Mouse (Mus musculus): Measurements from ENCODE around the gene Cdc42ep2.
"Not testable (repeated sequence)": the region's sequence is repeated elsewhere in the genome, so short reads cannot be mapped to it uniquely, and the experiment has no call there.

Cdc42ep2 gene

GRCm38 (mm10) chr19:5912103-5913006 lies 12.3 kb downstream of the Cdc42ep2 start:
- peak; percentile 95 to 99 for DNase-seq (ENCODE audit: low spot score in 2 of 2)

GRCm38 (mm10) chr19:5911430-5912102 lies 13.1 kb downstream of the Cdc42ep2 start:
- no peak for DNase-seq (ENCODE audit: low spot score in 2 of 2)

- no peak for DNase-seq (ENCODE audit: low spot score in 2 of 2)
Observed at GRCm38 (mm10) chr19:5910221-5910620, 14.4 kb downstream of the Cdc42ep2 start.

- DNase-seq (ENCODE audit: low spot score in 2 of 2) = no peak
Observed at GRCm38 (mm10) chr19:5907275-5907674, 17.3 kb downstream of the Cdc42ep2 start.

GRCm38 (mm10) chr19:5894002-5894678 lies 30.5 kb downstream of the Cdc42ep2 start, which contains the start of gene Tigd3:
Gene Tigd3, minus strand, starts transcription at chr19:5894149.
- DNase-seq (ENCODE audit: low spot score in 2 of 2) = peak; percentile 96 to 97

GRCm38 (mm10) chr19:5893282-5894001 lies 31.2 kb downstream of the Cdc42ep2 start:
- DNase-seq (ENCODE audit: low spot score in 2 of 2) = peak in 1 of 2 experiments; percentile 18

GRCm38 (mm10) chr19:5892735-5893134 lies 31.9 kb downstream of the Cdc42ep2 start:
- no peak for DNase-seq (ENCODE audit: low spot score in 2 of 2)

- no peak for DNase-seq (ENCODE audit: low spot score in 2 of 2)
Observed at GRCm38 (mm10) chr19:5892262-5892661, 32.4 kb downstream of the Cdc42ep2 start.

GRCm38 (mm10) chr19:5891521-5892258 lies 32.9 kb downstream of the Cdc42ep2 start:
- DNase-seq (ENCODE audit: low spot score in 2 of 2) = no peak

- DNase-seq (ENCODE audit: low spot score in 2 of 2) = no peak
Observed at GRCm38 (mm10) chr19:5889211-5889610, 35.4 kb downstream of the Cdc42ep2 start.

- DNase-seq (ENCODE audit: low spot score in 2 of 2) = no peak
Observed at GRCm38 (mm10) chr19:5887234-5887815, 37.3 kb downstream of the Cdc42ep2 start.

- peak in 1 of 2 experiments; percentile 46 for DNase-seq (ENCODE audit: low spot score in 2 of 2)
Observed at GRCm38 (mm10) chr19:5885838-5886237, 38.8 kb downstream of the Cdc42ep2 start.

GRCm38 (mm10) chr19:5883935-5884334 lies 40.7 kb downstream of the Cdc42ep2 start:
- no peak for DNase-seq (ENCODE audit: low spot score in 2 of 2)

- not testable (repeated sequence) for DNase-seq (ENCODE audit: low spot score in 2 of 2)
Observed at GRCm38 (mm10) chr19:5882079-5882478, 42.5 kb downstream of the Cdc42ep2 start.

GRCm38 (mm10) chr19:5881155-5881554 lies 43.5 kb downstream of the Cdc42ep2 start:
- no peak for DNase-seq (ENCODE audit: low spot score in 2 of 2)

GRCm38 (mm10) chr19:5879735-5880134 lies 44.9 kb downstream of the Cdc42ep2 start:
- DNase-seq (ENCODE audit: low spot score in 2 of 2) = no peak

- no peak for DNase-seq (ENCODE audit: low spot score in 2 of 2)
Observed at GRCm38 (mm10) chr19:5878916-5879315, 45.7 kb downstream of the Cdc42ep2 start.

GRCm38 (mm10) chr19:5878362-5878722 lies 46.3 kb downstream of the Cdc42ep2 start:
- no peak for DNase-seq (ENCODE audit: low spot score in 2 of 2)

- DNase-seq (ENCODE audit: low spot score in 2 of 2) = peak; percentile 47 to 79
Observed at GRCm38 (mm10) chr19:5877618-5878361, 46.8 kb downstream of the Cdc42ep2 start, which contains the start of gene Slc25a45. Gene Slc25a45, plus strand, starts transcription at chr19:5877808.
